In the genomic region with DNA sequence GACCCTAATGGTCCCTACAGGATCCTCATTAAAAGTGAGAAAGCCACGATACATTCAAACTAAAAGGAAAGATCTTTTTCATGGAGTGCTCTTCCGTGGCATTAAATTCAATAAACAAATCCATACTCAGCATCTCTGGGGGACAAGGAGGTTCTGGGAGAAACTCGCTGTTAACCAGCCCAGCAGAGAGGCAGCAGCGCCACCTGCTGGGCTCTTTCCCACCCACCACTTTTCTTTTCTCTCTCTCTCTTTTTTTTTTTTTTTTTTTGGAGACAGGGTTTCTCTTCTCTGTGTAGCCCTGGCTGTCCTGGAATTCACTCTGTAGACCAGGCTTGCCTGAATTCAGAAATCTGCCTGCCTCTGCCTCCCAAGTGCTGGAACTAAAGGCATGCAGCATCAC, we compare ENCODE assay signal across 8 mouse cellular contexts. TPM values are rescaled to one million over a fixed set of nuclear protein-coding genes. Genes with fewer than 3 reads are reported as not detected.
DNase-seq lines count a peak whose midpoint lies in the region; ATAC-seq and TF ChIP-seq lines count a peak whose summit lies in the region.

No protein-coding gene starts in this region.

- H3K9ac ChIP-seq in lung, postnatal 0 days (replicated peaks; ENCODE audit: low read depth): no peak overlapping the region
- H3K9ac ChIP-seq in stomach, postnatal 0 days (ENCODE audit: low read length): no peak overlapping the region

- no peak overlapping the region for H3K4me2 ChIP-seq in lung, postnatal 0 days (replicated peaks; ENCODE audit: low read depth, low read length)
- H3K4me2 ChIP-seq in stomach, postnatal 0 days (replicated peaks; ENCODE audit: low read depth): no peak overlapping the region

- no peak overlapping the region for H3K27ac ChIP-seq in heart, embryonic 10.5 days
- H3K27ac ChIP-seq in lung, postnatal 0 days (ENCODE audit: low read length): no peak overlapping the region
- no peak overlapping the region for H3K27ac ChIP-seq in stomach, postnatal 0 days (replicated peaks)

- no peak for TF ChIP-seq EP300 in lung, postnatal 0 days (IDR thresholded peaks at IDR 0.05)
- TF ChIP-seq EP300 in stomach, postnatal 0 days (optimal IDR thresholded peaks at IDR 0.05): no peak

- H3K4me1 ChIP-seq in heart, embryonic 10.5 days: peaks cover 25% of the 10 kb centered on the region
- no peaks in the 10 kb centered on the region for H3K4me1 ChIP-seq in lung, postnatal 0 days (ENCODE audit: insufficient read depth, low read depth, low read length)
- 0 out of 2 replicates have a peak, but pooled peaks cover 2% of the 10 kb centered on the region for H3K4me1 ChIP-seq in stomach, postnatal 0 days (replicated peaks; ENCODE audit: control insufficient read depth, insufficient read depth)

- H3K27me3 ChIP-seq in heart, embryonic 10.5 days (ENCODE audit: insufficient read depth, poor library complexity, severe bottlenecking): peaks cover 46% of the 10 kb centered on the region
- peaks cover 13% of the 10 kb centered on the region; the same call in 1 of the 2 replicates for H3K27me3 ChIP-seq in lung, postnatal 0 days (replicated peaks; ENCODE audit: insufficient read depth, low read length)
- H3K27me3 ChIP-seq in stomach, postnatal 0 days (ENCODE audit: control insufficient read depth, insufficient read depth, low read length): 0 out of 2 replicates have a peak, but pooled peaks cover 2% of the 10 kb centered on the region

- no peak overlapping the region for H3K4me3 ChIP-seq in heart, embryonic 10.5 days
- H3K4me3 ChIP-seq in lung, postnatal 0 days (ENCODE audit: low read depth, low read length): no peak overlapping the region
- no peak overlapping the region for H3K4me3 ChIP-seq in stomach, postnatal 0 days (ENCODE audit: low read depth, low read length)

- DNase-seq in heart, adult 8-10 months (ENCODE audit: low spot score): peak; percentile 23
- no peak for DNase-seq in heart, embryonic 10.5 days (ENCODE audit: low spot score)
- peak; percentile 49 for DNase-seq in urinary bladder, postnatal 25 days (ENCODE audit: low spot score)
- DNase-seq in urinary bladder, postnatal 10 days (ENCODE audit: low spot score): no peak
- DNase-seq in cerebellum, postnatal 25 days: peak; percentile 75 to 87
- DNase-seq in induced T-regulatory cell, adult 2 months (ENCODE audit: low read depth): peak; percentile 76
- peak; percentile 80 for DNase-seq in lung, postnatal 0 days (ENCODE audit: low spot score)
- peak; percentile 66 for DNase-seq in stomach, postnatal 0 days (ENCODE audit: low spot score)

- H3K36me3 ChIP-seq in heart, embryonic 10.5 days: peaks cover 35% of the 10 kb centered on the region
- peaks cover 6% of the 10 kb centered on the region; the same call in 1 of the 2 replicates for H3K36me3 ChIP-seq in lung, postnatal 0 days (ENCODE audit: insufficient read depth, low read length)
- peaks cover 22% of the 10 kb centered on the region; the same call in 1 of the 2 replicates for H3K36me3 ChIP-seq in stomach, postnatal 0 days (ENCODE audit: control insufficient read depth, insufficient read depth, low read length)

- TF ChIP-seq CTCF in lung, postnatal 0 days (IDR thresholded peaks at IDR 0.05): peak; percentile 82
- TF ChIP-seq CTCF in stomach, postnatal 0 days (IDR thresholded peaks at IDR 0.05; ENCODE audit: low read depth): peak; percentile 88

- H3K9me3 ChIP-seq in heart, embryonic 10.5 days: no peaks in the 10 kb centered on the region
- no peaks in the 10 kb centered on the region for H3K9me3 ChIP-seq in lung, postnatal 0 days (ENCODE audit: low read length)
- H3K9me3 ChIP-seq in stomach, postnatal 0 days (ENCODE audit: control insufficient read depth, low read length): no peaks in the 10 kb centered on the region

- WGBS in heart, embryonic 10.5 days: 3% methylated on average over 4 of the region's 4 CpGs
- 2% methylated on average over 4 of the region's 4 CpGs for WGBS in lung, postnatal 0 days
- WGBS in stomach, postnatal 0 days: 3% methylated on average over 4 of the region's 4 CpGs

- ATAC-seq in lung, postnatal 0 days: no peak
- ATAC-seq in stomach, postnatal 0 days (ENCODE audit: low FRiP score, low TSS enrichment): no peak

RNA-seq across cellular contexts. Expression of a gene that starts 18.4 kb away (rescaled TPM):
- total RNA-seq in heart, adult 8-10 months (2022): 10 to 100 TPM; 12.4 to 14.5 (median 13.7) TPM
- polyA plus RNA-seq in heart, embryonic 10.5 days (2016; fragmentation: Nextera tagmentation; extraction: Ambion mirVana): 53.0 and 63.6 TPM in 2 replicates
- 37.4 and 48.8 TPM in 2 replicates for polyA plus RNA-seq in lung, postnatal 0 days (2015; fragmentation: Nextera tagmentation; extraction: Ambion mirVana)
- 105 TPM in 2 replicates for polyA plus RNA-seq in stomach, postnatal 0 days (2015; fragmentation: Nextera tagmentation; extraction: Ambion mirVana)

RNA-seq across cellular contexts. Expression of a gene that starts 18.4 kb away (rescaled TPM):
- total RNA-seq in heart, adult 8-10 months (2022): under 1 TPM; 0.09 to 0.31 (median 0.14) TPM
- 0.10 and 0.35 TPM in 2 replicates for polyA plus RNA-seq in heart, embryonic 10.5 days (2016; fragmentation: Nextera tagmentation; extraction: Ambion mirVana)
- polyA plus RNA-seq in lung, postnatal 0 days (2015; fragmentation: Nextera tagmentation; extraction: Ambion mirVana): 0.10 and 0.14 TPM in 2 replicates
- 0.13 TPM in 2 replicates for polyA plus RNA-seq in stomach, postnatal 0 days (2015; fragmentation: Nextera tagmentation; extraction: Ambion mirVana)

RNA-seq across cellular contexts. Expression of a gene that starts 25.5 kb away (rescaled TPM):
- total RNA-seq in heart, adult 8-10 months (2022): 10 to 100 TPM in 2 of 4 experiments, 1 to 10 TPM in 2; 8.8 to 18.8 (median 11.2) TPM
- polyA plus RNA-seq in heart, embryonic 10.5 days (2016; fragmentation: Nextera tagmentation; extraction: Ambion mirVana): 3.9 and 5.4 TPM in 2 replicates
- polyA plus RNA-seq in lung, postnatal 0 days (2015; fragmentation: Nextera tagmentation; extraction: Ambion mirVana): 5.2 and 5.8 TPM in 2 replicates
- polyA plus RNA-seq in stomach, postnatal 0 days (2015; fragmentation: Nextera tagmentation; extraction: Ambion mirVana): 7.4 and 9.0 TPM in 2 replicates

RNA-seq across cellular contexts. Expression of a gene that starts 39.5 kb away (rescaled TPM):
- 10 to 100 TPM; 15.5 to 17.3 (median 16.5) TPM for total RNA-seq in heart, adult 8-10 months (2022)
- 137 and 180 TPM in 2 replicates for polyA plus RNA-seq in heart, embryonic 10.5 days (2016; fragmentation: Nextera tagmentation; extraction: Ambion mirVana)
- 49.1 and 57.1 TPM in 2 replicates for polyA plus RNA-seq in lung, postnatal 0 days (2015; fragmentation: Nextera tagmentation; extraction: Ambion mirVana)
- 58.7 and 63.5 TPM in 2 replicates for polyA plus RNA-seq in stomach, postnatal 0 days (2015; fragmentation: Nextera tagmentation; extraction: Ambion mirVana)

Comparison
In these comparisons a context has a peak if more than half of its experiments do, and no peak if none do; other contexts are left out.
1. DNase-seq: peak in heart, adult 8-10 months (single experiment), urinary bladder, postnatal 25 days (single experiment), cerebellum, postnatal 25 days (2 of 2), induced T-regulatory cell, adult 2 months (single experiment), lung, postnatal 0 days (single experiment) and stomach, postnatal 0 days (single experiment); none in heart, embryonic 10.5 days (single experiment) and urinary bladder, postnatal 10 days (single experiment).